Comparison of ENCODE assay signal across 23 mouse cellular contexts in genomic region chr1:40788956-40789355, GRCm38 (mm10). TPM values are rescaled to one million over a fixed set of nuclear protein-coding genes. Genes with fewer than 3 reads are reported as not detected.
A peak's percentile ranks its signal among the peaks of the same experiment; 100 is the strongest.
DNase-seq lines count a peak whose midpoint lies in the region; ATAC-seq and TF ChIP-seq lines count a peak whose summit lies in the region.
"Had no signal": no experiment of that assay in that cellular context is flagged by ENCODE, and none has a peak within 500 bp of the region (broad histone marks: within the 10 kb centered on the region; RNA-seq: fewer than 3 reads in every experiment).

No protein-coding gene starts in this region.

- 60% methylated on average over 6 of the region's 6 CpGs for WGBS in forebrain, embryonic 16.5 days
- 91% methylated on average over 6 of the region's 6 CpGs for WGBS in forebrain, embryonic 11.5 days
- WGBS in midbrain, postnatal 0 days, result 75% methylated on average over 6 of the region's 6 CpGs
- 86% methylated on average over 6 of the region's 6 CpGs for WGBS in midbrain, embryonic 11.5 days
- WGBS in embryonic facial prominence, embryonic 14.5 days, result 72% methylated on average over 6 of the region's 6 CpGs
- whole genome bisulfite sequencing in lung, adult 2 months, result 84% methylated on average over 6 of the region's 6 CpGs

- no peak overlapping the region for H3K9ac ChIP-seq in forebrain, embryonic 16.5 days (replicated peaks; ENCODE audit: low read depth, low read length)
- H3K9ac ChIP-seq in forebrain, embryonic 11.5 days (ENCODE audit: low read length), result no peak overlapping the region
- no peak overlapping the region for H3K9ac ChIP-seq in midbrain, postnatal 0 days (replicated peaks; ENCODE audit: low read length, poor library complexity, severe bottlenecking)
- no peak overlapping the region for H3K9ac ChIP-seq in midbrain, embryonic 11.5 days (ENCODE audit: low read length)
- no peak overlapping the region for H3K9ac ChIP-seq in embryonic facial prominence, embryonic 14.5 days (ENCODE audit: low read depth, low read length)
- H3K9ac ChIP-seq: heart, embryonic 15.5 days; liver, embryonic 14.5 days had no signal

- TF ChIP-seq CTCF in midbrain, postnatal 0 days (IDR thresholded peaks at IDR 0.05), result peak; percentile 16; the same call in 1 of the 2 replicates
- no peak for TF ChIP-seq CTCF in lung, adult 2 months (IDR thresholded peaks at IDR 0.05; ENCODE audit: insufficient read depth, low read length)

- peak; percentile 65 for ATAC-seq in forebrain, embryonic 16.5 days
- ATAC-seq in forebrain, embryonic 11.5 days (replicated peaks; ENCODE audit: low FRiP score), result no peak
- no peak for ATAC-seq in midbrain, postnatal 0 days (ENCODE audit: low FRiP score)
- no peak for ATAC-seq in midbrain, embryonic 11.5 days (ENCODE audit: low FRiP score)
- ATAC-seq in embryonic facial prominence, embryonic 14.5 days (ENCODE audit: low read depth), result no peak
- ATAC-seq: hindbrain, postnatal 0 days; intestine, embryonic 16.5 days; midbrain, embryonic 15.5 days had no signal

- no peaks in the 10 kb centered on the region for H3K9me3 ChIP-seq in forebrain, embryonic 16.5 days (ENCODE audit: control insufficient read depth, low read length)
- no peaks in the 10 kb centered on the region for H3K9me3 ChIP-seq in forebrain, embryonic 11.5 days (ENCODE audit: control insufficient read depth, low read length)
- no peaks in the 10 kb centered on the region for H3K9me3 ChIP-seq in midbrain, postnatal 0 days (ENCODE audit: low read length)
- no peaks in the 10 kb centered on the region for H3K9me3 ChIP-seq in midbrain, embryonic 11.5 days (ENCODE audit: control insufficient read depth, low read length)
- no peaks in the 10 kb centered on the region for H3K9me3 ChIP-seq in embryonic facial prominence, embryonic 14.5 days (ENCODE audit: control insufficient read depth, low read length)
- H3K9me3 ChIP-seq: heart, embryonic 15.5 days; midbrain, embryonic 15.5 days had no signal

- no peak overlapping the region; the same call in 1 of the 2 replicates for H3K4me2 ChIP-seq in forebrain, embryonic 16.5 days (ENCODE audit: low read length)
- H3K4me2 ChIP-seq in forebrain, embryonic 11.5 days (ENCODE audit: low read depth, low read length, severe bottlenecking), result no peak overlapping the region
- no peak overlapping the region for H3K4me2 ChIP-seq in midbrain, postnatal 0 days (ENCODE audit: low read depth, low read length, poor library complexity, severe bottlenecking)
- H3K4me2 ChIP-seq in midbrain, embryonic 11.5 days, result no peak overlapping the region
- no peak overlapping the region for H3K4me2 ChIP-seq in embryonic facial prominence, embryonic 14.5 days (ENCODE audit: low read depth, low read length)

- H3K27me3 ChIP-seq in forebrain, embryonic 16.5 days (replicated peaks; ENCODE audit: control insufficient read depth, insufficient read depth, low read length), result no peaks in the 10 kb centered on the region
- no peaks in the 10 kb centered on the region for H3K27me3 ChIP-seq in forebrain, embryonic 11.5 days (ENCODE audit: control insufficient read depth, insufficient read depth, low read length)
- H3K27me3 ChIP-seq in midbrain, postnatal 0 days (ENCODE audit: insufficient read depth, low read length), result no peaks in the 10 kb centered on the region
- H3K27me3 ChIP-seq in midbrain, embryonic 11.5 days (ENCODE audit: control insufficient read depth, insufficient read depth, low read length), result no peaks in the 10 kb centered on the region
- H3K27me3 ChIP-seq in embryonic facial prominence, embryonic 14.5 days (replicated peaks; ENCODE audit: control insufficient read depth, insufficient read depth, low read length), result no peaks in the 10 kb centered on the region
- H3K27me3 ChIP-seq: heart, embryonic 15.5 days; midbrain, embryonic 15.5 days had no signal

- H3K4me1 ChIP-seq in forebrain, embryonic 16.5 days (replicated peaks; ENCODE audit: control insufficient read depth, insufficient read depth, low read length), result peaks cover 19% of the 10 kb centered on the region
- H3K4me1 ChIP-seq in forebrain, embryonic 11.5 days (replicated peaks; ENCODE audit: control insufficient read depth, insufficient read depth, low read length), result peaks cover 3% of the 10 kb centered on the region; the same call in 1 of the 2 replicates
- peaks cover 8% of the 10 kb centered on the region; the same call in 1 of the 2 replicates for H3K4me1 ChIP-seq in midbrain, postnatal 0 days (ENCODE audit: insufficient read depth, low read length)
- peaks cover 4% of the 10 kb centered on the region; the same call in 1 of the 2 replicates for H3K4me1 ChIP-seq in midbrain, embryonic 11.5 days (ENCODE audit: control insufficient read depth, insufficient read depth, low read length)
- H3K4me1 ChIP-seq in embryonic facial prominence, embryonic 14.5 days (ENCODE audit: control insufficient read depth, insufficient read depth, low read length), result 0 out of 2 replicates have a peak, but pooled peaks cover 4% of the 10 kb centered on the region
- H3K4me1 ChIP-seq in lung, adult 2 months (ENCODE audit: control insufficient read depth, insufficient read depth, low read length), result no peaks in the 10 kb centered on the region; the same call in 1 of the 2 replicates

- TF ChIP-seq POLR2A in lung, adult 2 months (IDR thresholded peaks at IDR 0.05; ENCODE audit: borderline replicate concordance, extremely low read depth, low read depth, low read length), result no peak

- H3K36me3 ChIP-seq in forebrain, embryonic 16.5 days (ENCODE audit: control insufficient read depth, insufficient read depth), result no peaks in the 10 kb centered on the region
- no peaks in the 10 kb centered on the region for H3K36me3 ChIP-seq in forebrain, embryonic 11.5 days (ENCODE audit: control insufficient read depth, insufficient read depth, low read length)
- 0 out of 2 replicates have a peak, but pooled peaks cover 5% of the 10 kb centered on the region for H3K36me3 ChIP-seq in midbrain, postnatal 0 days (ENCODE audit: insufficient read depth, low read length)
- H3K36me3 ChIP-seq in midbrain, embryonic 11.5 days (ENCODE audit: control insufficient read depth, insufficient read depth, low read length), result no peaks in the 10 kb centered on the region
- H3K36me3 ChIP-seq in embryonic facial prominence, embryonic 14.5 days (ENCODE audit: control insufficient read depth, insufficient read depth, low read length), result 0 out of 2 replicates have a peak, but pooled peaks cover 2% of the 10 kb centered on the region

- DNase-seq in forebrain, embryonic 11.5 days (ENCODE audit: low spot score), result no peak
- no peak for DNase-seq in midbrain, postnatal 0 days (ENCODE audit: low spot score)
- DNase-seq in midbrain, embryonic 11.5 days (ENCODE audit: low spot score, missing footprints), result no peak
- peak; percentile 35 for DNase-seq in embryonic facial prominence, embryonic 14.5 days (ENCODE audit: low spot score)
- no peak for DNase-seq in ovary, adult 18-20 months (ENCODE audit: low spot score)
- no peak for DNase-seq in lung, adult 2 months
- DNase-seq: adrenal gland, adult 2 months; cerebellum, adult 11-12 months; cerebellum, postnatal 10 days; gastrocnemius, postnatal 25 days; heart, postnatal 36 days; kidney, adult 9 months; kidney, postnatal 25 days; lung, postnatal 4 days; right cerebral cortex, postnatal 25 days had no signal

- no peak overlapping the region for H3K4me3 ChIP-seq in forebrain, embryonic 16.5 days (replicated peaks; ENCODE audit: low read length)
- H3K4me3 ChIP-seq in forebrain, embryonic 11.5 days (ENCODE audit: low read depth, low read length), result no peak overlapping the region
- H3K4me3 ChIP-seq in midbrain, postnatal 0 days (ENCODE audit: low read depth, low read length), result no peak overlapping the region
- H3K4me3 ChIP-seq in midbrain, embryonic 11.5 days (ENCODE audit: low read depth, low read length), result no peak overlapping the region
- H3K4me3 ChIP-seq in embryonic facial prominence, embryonic 14.5 days (ENCODE audit: low read depth, low read length), result no peak overlapping the region
- H3K4me3 ChIP-seq in lung, adult 2 months (replicated peaks; ENCODE audit: extremely low read depth, low read depth, low read length), result no peak overlapping the region

- H3K27ac ChIP-seq in forebrain, embryonic 16.5 days (ENCODE audit: low read length), result peak overlapping the region; percentile 21
- no peak overlapping the region for H3K27ac ChIP-seq in forebrain, embryonic 11.5 days (ENCODE audit: low read depth, low read length)
- H3K27ac ChIP-seq in midbrain, postnatal 0 days (ENCODE audit: low read depth, low read length), result no peak overlapping the region
- H3K27ac ChIP-seq in midbrain, embryonic 11.5 days (ENCODE audit: low read depth, low read length), result no peak overlapping the region
- no peak overlapping the region; the same call in 1 of the 2 replicates for H3K27ac ChIP-seq in embryonic facial prominence, embryonic 14.5 days (replicated peaks; ENCODE audit: low read depth, low read length)
- H3K27ac ChIP-seq: heart, embryonic 15.5 days; hindbrain, postnatal 0 days; liver, embryonic 14.5 days; midbrain, embryonic 15.5 days had no signal

RNA-seq across cellular contexts. Expression of gene Mfsd9, which starts 1.5 kb away (rescaled TPM):
- polyA plus RNA-seq in forebrain, embryonic 16.5 days (2015; fragmentation: Nextera tagmentation; extraction: Ambion mirVana), result 7.1 and 7.5 TPM in 2 replicates
- 2.8 and 3.3 TPM in 2 replicates for polyA plus RNA-seq in forebrain, embryonic 11.5 days (2014; fragmentation: Nextera tagmentation; extraction: Ambion mirVana)
- total RNA-seq in midbrain, postnatal 0 days (2014; rRNA removed), result 9.2 and 9.3 TPM in 2 replicates
- polyA plus RNA-seq in midbrain, postnatal 0 days (2015; fragmentation: Nextera tagmentation; extraction: Ambion mirVana), result 5.5 and 5.8 TPM in 2 replicates
- 3.0 and 4.0 TPM in 2 replicates for polyA plus RNA-seq in midbrain, embryonic 11.5 days (2014; fragmentation: Nextera tagmentation; extraction: Ambion mirVana)
- polyA plus RNA-seq in embryonic facial prominence, embryonic 14.5 days (2014; fragmentation: Nextera tagmentation; extraction: Ambion mirVana), result 4.4 and 4.6 TPM in 2 replicates
- polyA plus RNA-seq in lung, adult 2 months (2012; rRNA removed), result 1.8 and 2.8 TPM in 2 replicates

RNA-seq across cellular contexts. Expression of gene Tmem182, which starts 16.4 kb away (rescaled TPM):
- polyA plus RNA-seq in forebrain, embryonic 16.5 days (2015; fragmentation: Nextera tagmentation; extraction: Ambion mirVana), result not detected in 2 replicates
- not detected in 2 replicates for polyA plus RNA-seq in forebrain, embryonic 11.5 days (2014; fragmentation: Nextera tagmentation; extraction: Ambion mirVana)
- 0.05 and 0.24 TPM in 2 replicates for total RNA-seq in midbrain, postnatal 0 days (2014; rRNA removed)
- 0.20 and 0.21 TPM in 2 replicates for polyA plus RNA-seq in midbrain, postnatal 0 days (2015; fragmentation: Nextera tagmentation; extraction: Ambion mirVana)
- polyA plus RNA-seq in midbrain, embryonic 11.5 days (2014; fragmentation: Nextera tagmentation; extraction: Ambion mirVana), result 0.11 TPM in 1 of 2 replicates, not detected in the other
- 10.8 and 17.2 TPM in 2 replicates for polyA plus RNA-seq in embryonic facial prominence, embryonic 14.5 days (2014; fragmentation: Nextera tagmentation; extraction: Ambion mirVana)
- 0.97 and 4.9 TPM in 2 replicates for polyA plus RNA-seq in lung, adult 2 months (2012; rRNA removed)
- total RNA-seq: ES-E14; megakaryocyte-erythroid progenitor cell, adult 5-6 weeks had no signal
- polyA plus RNA-seq: liver, embryonic 14.5 days had no signal
